11 mouse cellular contexts compared by ENCODE assay signal in the genomic region with DNA sequence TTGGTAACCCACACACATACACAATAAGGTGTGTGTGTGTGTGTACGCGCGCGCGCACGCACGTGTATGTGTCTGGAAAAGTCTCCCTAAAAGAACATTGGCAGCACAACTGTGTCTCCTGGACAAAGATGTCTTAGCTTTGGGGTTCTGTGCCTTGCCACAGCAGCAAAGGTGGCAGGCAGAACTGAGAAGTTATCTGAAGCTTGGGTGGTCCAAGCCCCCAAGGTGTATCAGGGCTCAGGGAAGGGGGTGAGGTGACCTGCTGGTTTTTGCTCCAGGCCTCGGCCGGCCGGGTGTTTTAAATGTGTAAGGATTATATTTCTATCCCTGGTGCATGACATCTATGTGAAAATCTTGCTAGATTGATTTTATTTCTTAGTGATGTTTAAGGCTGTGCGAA. TPM values are rescaled to one million over a fixed set of nuclear protein-coding genes. Genes with fewer than 3 reads are reported as not detected.
DNase-seq lines count a peak whose midpoint lies in the region; ATAC-seq and TF ChIP-seq lines count a peak whose summit lies in the region.
"Had no signal": no experiment of that assay in that cellular context is flagged by ENCODE, and none has a peak within 500 bp of the region (broad histone marks: within the 10 kb centered on the region; RNA-seq: fewer than 3 reads in every experiment).

No protein-coding gene starts in this region.

- peak overlapping the region; percentile 29; the same call in 1 of the 2 replicates for H3K9ac ChIP-seq in hindbrain, embryonic 12.5 days
- no peak overlapping the region for H3K9ac ChIP-seq in embryonic facial prominence, embryonic 14.5 days (ENCODE audit: low read depth, low read length)
- no peak overlapping the region for H3K9ac ChIP-seq in hindbrain, postnatal 0 days (replicated peaks; ENCODE audit: low read length)
- H3K9ac ChIP-seq in midbrain, embryonic 15.5 days, result peak overlapping the region; percentile 22; the same call in 1 of the 2 replicates
- H3K9ac ChIP-seq: liver, embryonic 14.5 days had no signal

- H3K4me3 ChIP-seq in hindbrain, embryonic 12.5 days, result no peak overlapping the region
- no peak overlapping the region; the same call in 1 of the 2 replicates for H3K4me3 ChIP-seq in hindbrain, embryonic 10.5 days
- no peak overlapping the region for H3K4me3 ChIP-seq in embryonic facial prominence, embryonic 14.5 days (ENCODE audit: low read depth, low read length)
- peak overlapping the region; percentile 82 for H3K4me3 ChIP-seq in hindbrain, postnatal 0 days (ENCODE audit: low read length)
- H3K4me3 ChIP-seq in midbrain, embryonic 15.5 days, result peak overlapping the region; percentile 93

- no peaks in the 10 kb centered on the region for H3K36me3 ChIP-seq in hindbrain, embryonic 12.5 days
- H3K36me3 ChIP-seq in hindbrain, embryonic 10.5 days, result no peaks in the 10 kb centered on the region
- no peaks in the 10 kb centered on the region for H3K36me3 ChIP-seq in embryonic facial prominence, embryonic 14.5 days (ENCODE audit: control insufficient read depth, insufficient read depth, low read length)
- no peaks in the 10 kb centered on the region for H3K36me3 ChIP-seq in hindbrain, postnatal 0 days (ENCODE audit: insufficient read depth, low read length)
- H3K36me3 ChIP-seq in midbrain, embryonic 15.5 days (replicated peaks), result no peaks in the 10 kb centered on the region
- H3K36me3 ChIP-seq: embryonic facial prominence, embryonic 15.5 days had no signal

- H3K9me3 ChIP-seq in hindbrain, embryonic 12.5 days (replicated peaks), result no peaks in the 10 kb centered on the region
- peaks cover 9% of the 10 kb centered on the region for H3K9me3 ChIP-seq in hindbrain, embryonic 10.5 days
- H3K9me3 ChIP-seq in embryonic facial prominence, embryonic 14.5 days (ENCODE audit: control insufficient read depth, low read length), result 0 out of 2 replicates have a peak, but pooled peaks cover 6% of the 10 kb centered on the region
- H3K9me3 ChIP-seq in hindbrain, postnatal 0 days (ENCODE audit: low read length), result no peaks in the 10 kb centered on the region
- H3K9me3 ChIP-seq in midbrain, embryonic 15.5 days, result no peaks in the 10 kb centered on the region
- H3K9me3 ChIP-seq: embryonic facial prominence, embryonic 15.5 days had no signal

- no peak for DNase-seq in hindbrain, embryonic 10.5 days (ENCODE audit: low spot score)
- DNase-seq in embryonic facial prominence, embryonic 14.5 days (ENCODE audit: low spot score), result no peak
- no peak for DNase-seq in hindbrain, postnatal 0 days (ENCODE audit: low spot score)
- no peak for DNase-seq in adrenal gland, postnatal 10 days
- DNase-seq in kidney, postnatal 25 days, result no peak
- no peak for DNase-seq in embryo, embryonic 10.5 days (ENCODE audit: low spot score)

- H3K27ac ChIP-seq in hindbrain, embryonic 12.5 days, result peak overlapping the region; percentile 89; the same call in 1 of the 2 replicates
- H3K27ac ChIP-seq in hindbrain, embryonic 10.5 days, result no peak overlapping the region
- H3K27ac ChIP-seq in embryonic facial prominence, embryonic 14.5 days (replicated peaks; ENCODE audit: low read depth, low read length), result no peak overlapping the region
- H3K27ac ChIP-seq in hindbrain, postnatal 0 days, result peak overlapping the region; percentile 98
- H3K27ac ChIP-seq in midbrain, embryonic 15.5 days, result peak overlapping the region; percentile 97
- H3K27ac ChIP-seq: liver, embryonic 14.5 days had no signal

- peaks cover 25% of the 10 kb centered on the region for H3K4me1 ChIP-seq in hindbrain, embryonic 12.5 days
- peaks cover 33% of the 10 kb centered on the region for H3K4me1 ChIP-seq in hindbrain, embryonic 10.5 days (replicated peaks)
- H3K4me1 ChIP-seq in embryonic facial prominence, embryonic 14.5 days (ENCODE audit: control insufficient read depth, insufficient read depth, low read length), result peaks cover 6% of the 10 kb centered on the region
- no peaks in the 10 kb centered on the region for H3K4me1 ChIP-seq in hindbrain, postnatal 0 days (ENCODE audit: insufficient read depth, low read length)
- peaks cover 20% of the 10 kb centered on the region for H3K4me1 ChIP-seq in midbrain, embryonic 15.5 days

- no peak for ATAC-seq in hindbrain, embryonic 12.5 days (ENCODE audit: low FRiP score)
- no peak for ATAC-seq in embryonic facial prominence, embryonic 14.5 days (ENCODE audit: low read depth)
- no peak for ATAC-seq in hindbrain, postnatal 0 days
- ATAC-seq in midbrain, embryonic 15.5 days (replicated peaks), result no peak

- H3K4me2 ChIP-seq in hindbrain, embryonic 12.5 days (replicated peaks), result peak overlapping the region; percentile 95; the same call in 1 of the 2 replicates
- H3K4me2 ChIP-seq in embryonic facial prominence, embryonic 14.5 days (ENCODE audit: low read depth, low read length), result peak overlapping the region; percentile 98
- peak overlapping the region; percentile 70 for H3K4me2 ChIP-seq in hindbrain, postnatal 0 days (ENCODE audit: low read depth, low read length)
- peak overlapping the region; percentile 82 for H3K4me2 ChIP-seq in midbrain, embryonic 15.5 days

- peaks cover 16% of the 10 kb centered on the region for H3K27me3 ChIP-seq in hindbrain, embryonic 12.5 days
- H3K27me3 ChIP-seq in hindbrain, embryonic 10.5 days (ENCODE audit: insufficient read depth, poor library complexity, severe bottlenecking), result peaks cover 62% of the 10 kb centered on the region
- H3K27me3 ChIP-seq in embryonic facial prominence, embryonic 14.5 days (replicated peaks; ENCODE audit: control insufficient read depth, insufficient read depth, low read length), result peaks cover 50% of the 10 kb centered on the region
- H3K27me3 ChIP-seq in hindbrain, postnatal 0 days (ENCODE audit: insufficient read depth, low read length), result no peaks in the 10 kb centered on the region
- H3K27me3 ChIP-seq in midbrain, embryonic 15.5 days (replicated peaks), result peaks cover 4% of the 10 kb centered on the region; the same call in 1 of the 2 replicates

- WGBS in hindbrain, embryonic 12.5 days, result 79% methylated on average over 11 of the region's 11 CpGs
- 82% methylated on average over 11 of the region's 11 CpGs for WGBS in hindbrain, embryonic 10.5 days
- 76% methylated on average over 11 of the region's 11 CpGs for WGBS in embryonic facial prominence, embryonic 14.5 days
- WGBS in hindbrain, postnatal 0 days, result 82% methylated on average over 11 of the region's 11 CpGs
- WGBS in midbrain, embryonic 15.5 days, result 82% methylated on average over 11 of the region's 11 CpGs

- TF ChIP-seq CTCF in hindbrain, postnatal 0 days (IDR thresholded peaks at IDR 0.05; ENCODE audit: low read depth), result no peak

RNA-seq across cellular contexts. Expression of a gene that starts 0.5 kb away (rescaled TPM):
- 65.4 and 71.2 TPM in 2 replicates for polyA plus RNA-seq in hindbrain, embryonic 12.5 days (2016; fragmentation: Nextera tagmentation; extraction: Ambion mirVana)
- polyA plus RNA-seq in hindbrain, embryonic 10.5 days (2016; fragmentation: Nextera tagmentation; extraction: Ambion mirVana), result 17.6 and 39.8 TPM in 2 replicates
- 43.9 and 46.3 TPM in 2 replicates for polyA plus RNA-seq in embryonic facial prominence, embryonic 14.5 days (2014; fragmentation: Nextera tagmentation; extraction: Ambion mirVana)
- total RNA-seq in hindbrain, postnatal 0 days (2014; rRNA removed), result 229 and 233 TPM in 2 replicates
- polyA plus RNA-seq in hindbrain, postnatal 0 days (2015; fragmentation: Nextera tagmentation; extraction: Ambion mirVana), result 158 and 160 TPM in 2 replicates
- polyA plus RNA-seq in midbrain, embryonic 15.5 days (2015; fragmentation: Nextera tagmentation; extraction: Ambion mirVana), result 121 and 126 TPM in 2 replicates
- 10 to 100 TPM; 13.1 to 17.8 TPM for total RNA-seq in adrenal gland, postnatal 10 days (2021)
- polyA plus RNA-seq: C2C12 had no signal

Comparison
In these comparisons a context has a peak if more than half of its experiments do, and no peak if none do; other contexts are left out.
1. H3K27ac ChIP-seq: peak in hindbrain, embryonic 12.5 days (single experiment), hindbrain, postnatal 0 days (single experiment) and midbrain, embryonic 15.5 days (single experiment); none in hindbrain, embryonic 10.5 days (single experiment) and embryonic facial prominence, embryonic 14.5 days (single experiment).
2. H3K4me3 ChIP-seq: peak in hindbrain, postnatal 0 days (single experiment) and midbrain, embryonic 15.5 days (single experiment); none in hindbrain, embryonic 12.5 days (single experiment), hindbrain, embryonic 10.5 days (single experiment) and embryonic facial prominence, embryonic 14.5 days (single experiment).
3. H3K9ac ChIP-seq: peak in hindbrain, embryonic 12.5 days (single experiment) and midbrain, embryonic 15.5 days (single experiment); none in embryonic facial prominence, embryonic 14.5 days (single experiment) and hindbrain, postnatal 0 days (single experiment).
4. Peak in every context shown above with its lines, with median percentiles within 50 percentile points of each other: H3K4me2 ChIP-seq.